Mouse (Mus musculus) erythroid progenitor cell, adult 5-6 weeks (primary cell): ENCODE measurements around the gene Cpne5. TPM values are rescaled to one million over a fixed set of nuclear protein-coding genes. Genes with fewer than 3 reads are reported as not detected.

Source experiments
- ATAC-seq: replicated peaks from 2 replicates; pipeline ENCODE4 v1.8.0; 2016; ENCODE audit warnings: moderate number of reproducible peaks, mild to moderate bottlenecking, moderate TSS enrichment, inconsistent platforms; ENCODE audit not compliant: poor library complexity, low FRiP score, severe bottlenecking
- total RNA-seq, 2 experiments: library from RNA; stranded (forward) in 1 of 2; stranded (reverse) in 1 of 2; fragments of 150-400 nt in 1 of 2; fragments of 186-747, 209-891 nt in 1 of 2; gene quantifications; 2 replicates each; pipeline versions ENCODE4 v1.2.3 to v1.2.4; 2015 to 2017; ENCODE audit warnings: low replicate concordance in 2 of 2

Cpne5 gene
- total RNA-seq, 2 experiments from 2014 or later, result not detected

- ATAC-seq, result no peak
These were observed 23.3 kb downstream of the Cpne5 start for GRCm38 (mm10) chr17:29214655-29215054.

DNA sequence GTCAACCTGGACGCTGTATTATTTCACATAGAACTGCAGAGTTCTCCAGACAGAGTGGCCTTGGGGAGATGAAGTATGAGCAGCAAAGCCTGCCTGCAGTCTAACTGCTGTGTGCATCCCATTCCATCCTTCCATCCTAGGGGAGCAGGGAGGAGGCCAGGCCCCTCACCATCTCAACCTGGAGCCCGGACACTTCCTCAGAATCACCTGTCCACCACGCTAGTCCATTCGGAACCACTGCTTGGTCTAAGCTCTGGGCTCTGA lies 23.8 kb downstream of the Cpne5 start:
- ATAC-seq, result no peak

- ATAC-seq, result no peak
These were observed 24.4 kb downstream of the Cpne5 start for GRCm38 (mm10) chr17:29213381-29214192.

DNA sequence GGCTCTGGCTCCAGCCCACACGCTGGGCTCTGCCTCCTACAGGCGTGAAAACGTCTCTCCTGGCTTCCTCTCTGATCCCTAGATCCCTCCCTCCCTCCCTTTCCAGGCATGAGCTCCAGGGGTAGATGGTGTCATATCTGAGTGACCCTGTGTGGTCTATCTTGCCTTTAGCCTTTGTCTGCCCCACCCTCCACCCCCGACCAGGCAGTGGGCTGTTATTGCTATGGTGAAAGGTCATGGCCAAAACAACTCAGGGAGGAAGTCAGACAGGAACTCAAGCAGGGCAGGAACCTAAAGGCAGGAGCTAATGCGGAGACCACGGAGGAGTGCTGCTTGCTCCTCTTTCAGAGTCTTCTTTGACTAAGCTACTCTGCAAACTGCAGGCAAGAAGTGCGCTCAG lies 26.1 kb downstream of the Cpne5 start:
- no peak for ATAC-seq

DNA sequence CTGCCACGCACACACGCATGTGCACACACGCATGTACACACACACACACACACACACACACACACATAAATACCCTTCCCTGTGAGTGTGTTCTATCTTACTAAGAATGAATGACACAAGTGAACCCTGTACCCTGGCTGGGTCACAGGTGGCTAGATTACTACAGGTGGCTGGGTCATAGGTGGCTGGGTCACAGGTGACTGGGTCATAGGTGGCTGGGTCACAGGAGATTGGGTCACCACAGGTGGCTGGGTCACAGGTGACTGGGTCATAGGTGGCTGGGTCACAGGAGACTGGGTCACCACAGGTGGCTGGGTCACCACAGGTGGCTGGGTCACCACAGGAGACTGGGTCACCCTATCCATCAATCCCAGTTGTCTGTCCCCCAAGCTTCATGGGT lies 27.9 kb downstream of the Cpne5 start:
- ATAC-seq, result no peak

GRCm38 (mm10) chr17:29206052-29206451 lies 31.9 kb downstream of the Cpne5 start:
- no peak for ATAC-seq

GRCm38 (mm10) chr17:29202604-29203003 lies 35.4 kb downstream of the Cpne5 start:
- ATAC-seq, result no peak; the same call in 1 of the 2 replicates

GRCm38 (mm10) chr17:29199821-29200220 lies 38.1 kb downstream of the Cpne5 start:
- no peak for ATAC-seq

DNA sequence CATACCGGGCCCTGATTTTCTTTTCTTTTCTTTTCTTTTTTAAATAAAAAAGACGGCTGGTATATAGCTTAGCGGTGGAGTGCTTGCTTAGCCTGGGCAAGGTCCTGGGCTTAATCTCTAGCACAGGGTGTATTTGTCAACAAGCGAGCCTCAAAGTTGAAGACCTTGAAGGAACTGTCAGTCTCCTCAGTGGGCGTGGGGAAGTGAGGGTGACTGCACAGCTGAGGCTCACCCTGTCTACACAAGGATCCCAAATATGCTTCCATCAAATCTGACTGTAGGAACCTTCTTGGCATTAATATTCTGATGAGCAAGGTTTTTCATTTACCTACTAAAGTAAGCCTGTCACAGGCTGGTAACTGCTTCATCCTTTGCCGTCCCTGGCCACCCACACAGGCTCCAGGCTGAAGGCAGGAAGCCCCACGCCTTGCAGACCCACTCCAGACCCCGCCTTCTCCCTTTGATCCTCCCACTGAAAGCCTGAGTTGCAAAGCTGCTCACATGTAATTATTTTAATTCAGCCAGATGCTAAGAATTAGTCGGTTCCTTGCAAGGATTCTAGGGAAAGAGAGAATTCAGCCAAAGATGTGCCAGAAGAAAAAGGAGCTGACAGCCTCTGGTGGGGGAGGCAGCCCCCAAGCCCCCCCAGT lies 38.7 kb downstream of the Cpne5 start:
- no peak for ATAC-seq

GRCm38 (mm10) chr17:29195579-29195978 lies 42.4 kb downstream of the Cpne5 start:
- no peak for ATAC-seq

DNA sequence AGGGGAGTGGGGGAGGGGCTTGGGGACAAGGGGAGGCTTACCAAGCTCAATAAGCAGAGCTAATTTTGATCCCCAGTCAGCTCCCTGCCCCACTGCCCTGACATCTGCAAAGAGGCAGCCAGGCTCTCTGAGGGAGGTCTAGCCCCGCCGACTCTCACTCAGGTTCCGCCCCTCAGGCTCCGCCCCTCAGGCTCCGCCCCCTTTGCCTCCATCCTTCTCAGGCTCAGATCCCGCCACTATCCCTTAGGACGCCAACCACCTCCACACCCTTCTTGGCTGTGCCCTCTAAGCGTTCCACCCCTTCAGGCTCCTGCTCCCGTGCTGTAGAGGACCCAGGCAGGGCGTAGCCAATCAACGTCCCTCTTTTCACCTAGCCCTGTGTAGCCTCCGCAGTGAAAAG lies 49.0 kb downstream of the Cpne5 start:
- ATAC-seq, result no peak

DNA sequence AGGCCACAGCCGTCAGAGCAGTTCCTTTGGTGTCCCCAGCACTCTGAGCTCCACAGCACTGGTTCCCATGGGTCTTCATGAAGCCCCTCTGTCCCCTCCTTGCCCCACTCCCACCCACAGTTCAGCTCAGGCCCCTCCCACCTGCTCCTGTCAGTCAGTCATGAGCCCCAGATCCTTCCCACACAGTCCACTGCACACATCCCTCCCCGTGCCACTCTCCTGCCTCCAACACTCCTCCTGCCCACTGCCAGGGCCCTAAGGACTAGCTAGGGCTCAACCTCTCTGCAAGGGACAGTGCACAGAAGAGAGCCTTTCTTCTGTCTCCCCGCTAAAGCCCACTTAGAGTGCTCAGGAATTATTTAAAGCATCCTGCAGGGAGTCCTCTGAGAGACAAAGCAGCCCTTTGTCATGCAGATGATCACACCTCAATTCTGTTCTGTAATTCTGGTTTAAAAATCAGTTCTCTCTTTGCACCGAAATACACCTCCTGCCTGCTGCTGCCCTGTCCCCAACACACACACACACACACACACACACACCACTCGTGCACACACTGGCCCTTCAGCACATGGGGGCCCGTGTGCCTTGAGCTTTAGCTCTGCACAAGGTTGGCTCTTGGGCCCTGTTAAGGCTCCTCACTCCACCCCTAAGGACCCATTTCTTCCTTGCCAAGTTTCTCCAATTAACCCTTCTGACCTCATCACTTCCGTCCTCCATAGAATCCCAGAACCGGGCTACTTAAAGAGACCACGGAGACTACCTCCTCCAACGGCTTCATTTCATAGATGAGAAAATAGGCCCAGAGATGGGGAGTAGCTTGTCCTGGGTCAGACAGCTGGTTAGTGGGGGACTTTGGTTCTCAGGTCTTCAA lies 50.7 kb downstream of the Cpne5 start:
- ATAC-seq, result no peak

- no peak for ATAC-seq
These were observed 52.5 kb downstream of the Cpne5 start for GRCm38 (mm10) chr17:29185376-29186046.

GRCm38 (mm10) chr17:29183162-29183561 lies 54.8 kb downstream of the Cpne5 start:
- no peak for ATAC-seq

- ATAC-seq, result no peak
These were observed 56.2 kb downstream of the Cpne5 start for GRCm38 (mm10) chr17:29181751-29182150.

- ATAC-seq, result no peak
These were observed 57.4 kb downstream of the Cpne5 start for GRCm38 (mm10) chr17:29180406-29181127.

GRCm38 (mm10) chr17:29179917-29180316 lies 58.0 kb downstream of the Cpne5 start:
- no peak for ATAC-seq

- ATAC-seq, result no peak
These were observed 59.4 kb downstream of the Cpne5 start for GRCm38 (mm10) chr17:29178503-29179059.
